Mouse (Mus musculus): Measurements from ENCODE around the gene Abcb10. TPM values are rescaled to one million over a fixed set of nuclear protein-coding genes. Genes with fewer than 3 reads are reported as not detected.
A peak's percentile ranks its signal among the peaks of the same experiment; 100 is the strongest.

Gene Abcb10
- polyA plus RNA-seq, 1 experiment from 2014 or later, result 19.3 TPM

DNA sequence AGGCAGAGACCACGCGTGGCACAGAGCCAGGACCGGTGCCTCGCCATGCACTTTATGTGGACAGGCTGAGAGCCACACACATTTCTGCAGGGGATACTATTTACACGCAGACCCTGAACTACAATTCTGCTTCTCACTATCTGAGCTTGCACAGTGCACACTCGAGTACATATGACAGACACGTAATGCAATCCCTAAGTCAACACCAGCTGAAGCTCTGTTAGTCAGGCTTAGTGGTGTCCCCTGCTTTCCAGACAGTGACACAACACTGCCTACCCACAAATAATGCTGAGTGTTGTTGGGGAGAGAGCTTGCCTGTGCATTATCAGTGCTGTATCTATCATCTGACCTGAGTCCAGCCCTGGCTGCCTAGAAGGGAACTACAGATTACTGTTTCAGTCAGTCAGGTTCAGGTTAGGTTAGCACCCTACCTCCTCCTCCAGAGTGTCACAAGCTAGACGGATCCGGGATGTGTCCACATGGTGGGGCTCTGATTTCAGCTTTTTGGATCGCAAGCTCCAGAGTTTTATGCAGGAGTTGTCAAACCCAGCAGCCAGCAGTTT is 19.7 kb upstream of the Abcb10 start:
- H3K9me3 ChIP-seq (replicated peaks), result no peaks in the 10 kb centered on the region
- H3K4me3 ChIP-seq, result no peak overlapping the region
- no peaks in the 10 kb centered on the region for H3K4me1 ChIP-seq
- no peaks in the 10 kb centered on the region for H3K27me3 ChIP-seq (ENCODE audit: low read depth, poor library complexity, severe bottlenecking)
- no peak overlapping the region for H3K27ac ChIP-seq (replicated peaks)
- WGBS, result 97% methylated on average over 10 of the region's 10 CpGs
- peaks cover 99% of the 10 kb centered on the region for H3K36me3 ChIP-seq
- no peak for DNase-seq (ENCODE audit: low spot score)

DNA sequence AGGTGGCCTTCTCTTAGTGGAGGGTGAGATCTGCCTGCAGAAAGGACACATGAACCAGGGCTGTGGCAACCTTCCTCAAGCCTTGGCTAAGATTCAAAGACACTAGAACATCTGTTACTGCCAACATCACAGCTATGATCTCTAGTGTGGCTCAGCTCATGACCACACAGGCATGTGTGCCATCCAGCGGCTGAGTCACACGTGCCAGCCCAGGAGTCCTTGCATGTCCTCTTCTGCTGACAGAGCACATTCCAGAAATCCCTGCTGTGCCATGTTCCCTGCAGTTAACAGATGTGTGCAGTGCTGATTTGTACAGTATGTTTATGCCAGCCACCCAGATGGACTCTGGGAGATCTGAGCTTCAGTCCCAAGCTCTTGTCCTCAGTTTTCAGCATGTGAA is 16.6 kb upstream of the Abcb10 start:
- 96% methylated on average over 2 of the region's 2 CpGs for WGBS
- no peak for DNase-seq (ENCODE audit: low spot score)
- H3K27ac ChIP-seq (replicated peaks), result no peak overlapping the region
- no peaks in the 10 kb centered on the region for H3K4me1 ChIP-seq
- H3K4me3 ChIP-seq, result no peak overlapping the region
- H3K36me3 ChIP-seq, result peaks cover 95% of the 10 kb centered on the region
- H3K9me3 ChIP-seq (replicated peaks), result no peaks in the 10 kb centered on the region
- H3K27me3 ChIP-seq (ENCODE audit: low read depth, poor library complexity, severe bottlenecking), result no peaks in the 10 kb centered on the region

DNA sequence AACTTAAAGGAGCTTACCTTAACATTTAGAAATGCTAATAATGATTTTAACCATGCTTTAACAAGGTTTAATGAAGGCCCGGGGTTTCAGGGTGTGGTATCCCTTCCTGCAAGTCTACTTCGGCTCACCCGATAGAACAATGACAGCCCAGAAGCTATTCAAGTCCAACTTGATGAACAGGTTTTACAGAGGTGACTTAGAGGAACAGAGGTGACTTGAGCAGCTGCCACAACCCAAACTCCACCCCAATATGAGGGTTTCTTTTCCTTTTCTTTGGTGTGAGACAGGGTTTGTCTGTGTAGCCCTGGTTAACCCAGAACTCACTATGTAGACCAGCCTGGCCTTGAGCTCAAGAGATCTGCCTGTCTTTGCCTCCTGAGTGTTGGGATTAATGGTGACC is 11.1 kb upstream of the Abcb10 start:
- peaks cover 52% of the 10 kb centered on the region for H3K36me3 ChIP-seq
- no peaks in the 10 kb centered on the region for H3K27me3 ChIP-seq (ENCODE audit: low read depth, poor library complexity, severe bottlenecking)
- WGBS, result 92% methylated on average over 3 of the region's 3 CpGs
- H3K27ac ChIP-seq (replicated peaks), result no peak overlapping the region
- no peaks in the 10 kb centered on the region for H3K9me3 ChIP-seq (replicated peaks)
- DNase-seq (ENCODE audit: low spot score), result no peak
- no peaks in the 10 kb centered on the region for H3K4me1 ChIP-seq
- H3K4me3 ChIP-seq, result no peak overlapping the region

DNA sequence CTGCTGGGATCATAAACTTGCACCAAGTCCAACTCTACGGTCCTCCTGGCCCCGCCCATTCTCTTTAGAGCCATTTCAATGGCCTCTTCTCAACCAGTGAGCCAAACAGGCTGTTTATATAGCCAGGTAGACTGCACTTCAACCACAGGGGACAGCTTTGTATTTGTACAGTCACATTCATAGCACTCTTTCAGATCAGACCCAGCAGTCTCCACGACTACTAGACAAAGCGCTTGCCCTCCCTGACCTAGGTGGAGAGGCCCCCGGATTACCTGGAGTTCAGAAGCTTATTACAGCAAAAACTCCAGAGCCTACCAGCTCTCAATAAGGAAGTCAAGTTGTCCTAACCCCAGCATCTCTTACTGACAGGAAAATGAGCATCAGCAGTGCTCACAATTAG is 10.7 kb upstream of the Abcb10 start:
- no peaks in the 10 kb centered on the region for H3K4me1 ChIP-seq
- WGBS, result 93% methylated on average over 5 of the region's 5 CpGs
- no peak for DNase-seq (ENCODE audit: low spot score)
- no peaks in the 10 kb centered on the region for H3K9me3 ChIP-seq (replicated peaks)
- H3K27ac ChIP-seq (replicated peaks), result no peak overlapping the region
- peaks cover 48% of the 10 kb centered on the region for H3K36me3 ChIP-seq
- H3K4me3 ChIP-seq, result no peak overlapping the region
- H3K27me3 ChIP-seq (ENCODE audit: low read depth, poor library complexity, severe bottlenecking), result no peaks in the 10 kb centered on the region

DNA sequence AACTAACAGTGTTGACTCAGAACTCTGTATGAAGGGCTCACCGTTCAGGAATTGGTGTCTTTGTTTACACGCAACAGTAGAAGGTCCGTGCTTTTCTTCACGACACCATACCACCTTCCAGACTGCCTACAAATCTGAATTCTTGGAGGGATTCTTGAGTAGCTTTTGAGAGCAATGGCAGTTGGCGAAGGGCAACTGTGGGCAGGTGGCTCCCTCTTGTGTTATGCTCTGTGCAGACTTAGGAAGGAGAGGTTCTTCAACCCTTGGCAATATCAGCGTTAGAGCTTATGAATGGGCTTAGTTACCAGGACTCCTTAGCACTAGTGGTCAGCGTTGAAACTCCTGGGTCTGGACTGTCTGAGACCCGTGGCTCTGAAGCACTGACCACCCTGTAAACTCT is 9.7 kb upstream of the Abcb10 start:
- H3K27me3 ChIP-seq (ENCODE audit: low read depth, poor library complexity, severe bottlenecking), result no peaks in the 10 kb centered on the region
- no peaks in the 10 kb centered on the region for H3K4me1 ChIP-seq
- H3K4me3 ChIP-seq, result no peak overlapping the region
- no peaks in the 10 kb centered on the region for H3K9me3 ChIP-seq (replicated peaks)
- no peak for DNase-seq (ENCODE audit: low spot score)
- 86% methylated on average over 8 of the region's 8 CpGs for WGBS
- no peak overlapping the region for H3K27ac ChIP-seq (replicated peaks)
- peaks cover 39% of the 10 kb centered on the region for H3K36me3 ChIP-seq

DNA sequence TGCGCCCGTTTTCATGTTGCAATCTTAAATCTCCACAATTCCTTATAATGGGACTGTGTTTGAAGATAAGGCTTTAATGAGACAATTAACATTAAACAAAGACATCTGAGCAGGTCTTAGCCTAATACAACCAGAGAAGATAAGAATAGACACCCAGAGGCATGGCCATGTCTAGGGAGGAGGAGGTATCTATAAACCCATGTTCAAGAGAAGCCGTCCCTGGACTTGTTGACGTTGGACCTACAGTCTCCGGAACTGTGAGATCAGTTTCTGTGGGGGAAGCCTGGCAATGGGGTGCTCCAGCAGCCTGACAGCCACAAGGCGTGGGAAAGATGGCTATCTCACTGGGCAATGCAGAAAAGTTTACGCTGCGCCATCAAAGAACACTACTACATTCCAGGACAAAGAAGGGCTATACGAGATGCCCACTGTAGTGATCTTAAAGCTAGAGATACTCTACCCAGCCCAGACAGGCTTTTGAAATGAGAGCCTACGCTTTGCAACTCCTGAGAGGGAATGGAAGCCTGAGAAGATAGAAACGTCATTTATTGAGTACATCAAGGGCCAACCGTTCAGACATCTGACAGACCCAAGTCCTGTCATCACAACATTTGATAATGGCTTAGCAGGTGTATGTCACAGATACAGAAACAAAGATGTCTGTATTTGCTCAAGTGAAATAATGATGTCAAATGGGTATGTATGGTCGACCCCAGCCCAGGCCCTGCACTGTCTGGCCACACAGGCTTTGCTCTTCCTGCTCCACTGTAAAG is 7.5 kb upstream of the Abcb10 start:
- 92% methylated on average over 13 of the region's 13 CpGs for WGBS

DNA sequence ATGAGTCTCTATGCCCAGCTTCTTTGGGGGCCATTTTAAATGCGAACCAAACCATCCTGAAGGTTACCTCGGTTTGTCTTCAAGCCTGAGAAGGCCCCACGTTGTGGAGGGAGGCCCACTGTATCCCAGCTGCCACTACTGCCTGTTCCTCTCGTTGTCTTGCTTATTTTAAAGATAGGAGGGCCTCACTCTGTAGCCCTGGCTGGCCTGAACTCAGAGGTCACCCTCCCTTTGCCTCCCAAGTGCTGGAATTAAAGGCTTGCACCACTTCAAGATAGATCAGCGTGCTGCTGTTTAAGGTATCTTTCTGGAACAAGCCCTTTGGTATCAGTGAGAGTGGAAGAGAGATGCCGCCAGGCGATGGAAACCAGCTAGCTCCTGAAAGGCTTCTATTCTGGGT is 6.2 kb upstream of the Abcb10 start:
- WGBS, result 75% methylated on average over 7 of the region's 7 CpGs

More for the DNA sequence above, 7.5 kb upstream of the Abcb10 start:
- Histone ChIP-seq H3K9me3 (replicated peaks) (no peaks in the 10 kb centered on the region), H3K36me3 (peaks cover 20% of the 10 kb centered on the region; the same call in 1 of the 2 replicates), H3K4me3 (no peak overlapping the region), H3K27ac (replicated peaks) (no peak overlapping the region), H3K4me1 (no peaks in the 10 kb centered on the region), H3K27me3 (ENCODE audit: low read depth, poor library complexity, severe bottlenecking) (no peaks in the 10 kb centered on the region)
- no peak for DNase-seq (ENCODE audit: low spot score)

DNA sequence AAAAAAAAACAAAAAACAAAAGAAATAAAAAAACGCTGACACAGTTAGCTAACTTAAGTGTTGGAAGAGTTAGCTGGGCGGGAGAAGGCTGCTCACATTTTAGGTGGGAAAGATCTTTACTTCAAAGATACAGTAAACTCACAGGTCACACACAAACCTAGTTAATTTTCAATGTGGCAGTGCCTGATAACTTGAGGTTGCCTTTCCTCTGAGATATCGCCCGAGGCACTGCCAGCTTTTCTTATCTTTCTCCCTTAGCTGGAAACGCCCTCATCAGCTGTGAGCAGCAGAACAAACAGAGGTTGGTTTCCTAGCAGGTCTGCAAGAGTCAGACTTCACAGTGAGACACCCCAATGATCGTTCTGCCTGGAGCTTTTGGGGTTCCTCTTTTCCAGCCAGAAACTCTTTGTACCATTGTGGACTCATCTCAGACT is 5.7 kb upstream of the Abcb10 start:
- peaks cover 3% of the 10 kb centered on the region; the same call in 1 of the 2 replicates for H3K36me3 ChIP-seq
- DNase-seq (ENCODE audit: low spot score), result no peak
- no peak overlapping the region for H3K4me3 ChIP-seq
- 82% methylated on average over 6 of the region's 6 CpGs for WGBS
- H3K27me3 ChIP-seq (ENCODE audit: low read depth, poor library complexity, severe bottlenecking), result no peaks in the 10 kb centered on the region
- no peaks in the 10 kb centered on the region for H3K4me1 ChIP-seq
- no peaks in the 10 kb centered on the region for H3K9me3 ChIP-seq (replicated peaks)
- H3K27ac ChIP-seq (replicated peaks), result no peak overlapping the region

More for the DNA sequence above, 6.2 kb upstream of the Abcb10 start:
- Histone ChIP-seq H3K4me3 (no peak overlapping the region), H3K27me3 (ENCODE audit: low read depth, poor library complexity, severe bottlenecking) (no peaks in the 10 kb centered on the region), H3K36me3 (peaks cover 8% of the 10 kb centered on the region; the same call in 1 of the 2 replicates), H3K4me1 (no peaks in the 10 kb centered on the region), H3K27ac (replicated peaks) (0 out of 2 replicates have a peak overlapping the region, but pooled peaks have one; percentile 19), H3K9me3 (replicated peaks) (no peaks in the 10 kb centered on the region)
- DNase-seq (ENCODE audit: low spot score), result no peak

DNA sequence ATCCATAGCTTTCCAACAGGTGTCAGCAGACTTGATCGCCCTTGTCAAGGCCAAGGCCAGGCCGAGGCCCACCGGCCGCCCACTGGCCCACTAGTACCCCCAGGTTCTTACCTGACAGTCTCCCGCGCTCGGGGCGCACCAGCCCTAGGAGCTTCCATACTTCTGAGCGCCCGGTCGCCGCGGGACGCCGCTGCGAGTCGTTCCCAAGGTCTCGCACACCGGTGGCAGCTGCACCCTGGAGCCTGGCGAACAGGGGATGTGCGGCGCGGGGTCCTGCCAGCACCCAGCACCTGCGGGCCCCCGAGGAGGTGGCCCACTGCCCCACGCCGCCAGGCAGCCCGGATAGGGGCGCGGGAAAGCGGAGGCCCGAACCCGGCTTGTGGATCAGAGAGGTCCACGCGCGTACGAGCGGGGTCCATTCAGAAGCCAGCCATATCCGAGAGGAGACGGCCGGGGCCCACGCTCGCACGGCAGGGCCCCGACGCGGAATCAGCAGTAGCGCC is 580 bp downstream of the Abcb10 start:
- Histone ChIP-seq H3K27ac (replicated peaks) (peak overlapping the region; percentile 91), H3K27me3 (ENCODE audit: low read depth, poor library complexity, severe bottlenecking) (peaks cover 18% of the 10 kb centered on the region; the same call in 1 of the 2 replicates), H3K36me3 (no peaks in the 10 kb centered on the region), H3K9me3 (replicated peaks) (no peaks in the 10 kb centered on the region), H3K4me1 (peaks cover 22% of the 10 kb centered on the region), H3K4me3 (peak overlapping the region; percentile 93)
- WGBS, result under 1% methylated on average over 47 of the region's 48 CpGs
- DNase-seq (ENCODE audit: low spot score), result no peak

DNA sequence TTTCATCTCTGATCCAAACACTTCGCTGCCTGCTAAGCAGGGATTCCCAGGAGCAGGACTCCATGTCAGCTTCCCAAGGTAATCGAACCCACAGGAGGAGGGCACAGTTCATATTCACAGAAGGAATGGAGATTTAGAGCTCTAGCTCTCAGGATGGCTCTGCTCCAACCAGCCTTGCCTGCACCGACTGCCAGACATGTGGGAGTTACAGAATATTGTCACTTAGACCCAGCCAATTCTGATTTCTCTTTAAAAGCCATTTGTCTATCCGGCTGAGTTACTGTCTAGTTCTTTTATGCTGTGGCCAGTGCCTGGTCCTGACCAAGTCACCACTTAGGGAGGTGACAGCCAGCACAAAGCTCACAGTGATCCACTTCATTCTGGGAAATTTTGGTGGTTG is 1.2 kb downstream of the Abcb10 start:
- Histone ChIP-seq H3K9me3 (replicated peaks) (no peaks in the 10 kb centered on the region), H3K36me3 (no peaks in the 10 kb centered on the region), H3K4me1 (peaks cover 22% of the 10 kb centered on the region), H3K27me3 (ENCODE audit: low read depth, poor library complexity, severe bottlenecking) (peaks cover 18% of the 10 kb centered on the region; the same call in 1 of the 2 replicates), H3K4me3 (peak overlapping the region; percentile 93), H3K27ac (replicated peaks) (peak overlapping the region; percentile 33; the same call in 1 of the 2 replicates)
- DNase-seq (ENCODE audit: low spot score), result no peak
- WGBS, result 58% methylated on average over 4 of the region's 4 CpGs

DNA sequence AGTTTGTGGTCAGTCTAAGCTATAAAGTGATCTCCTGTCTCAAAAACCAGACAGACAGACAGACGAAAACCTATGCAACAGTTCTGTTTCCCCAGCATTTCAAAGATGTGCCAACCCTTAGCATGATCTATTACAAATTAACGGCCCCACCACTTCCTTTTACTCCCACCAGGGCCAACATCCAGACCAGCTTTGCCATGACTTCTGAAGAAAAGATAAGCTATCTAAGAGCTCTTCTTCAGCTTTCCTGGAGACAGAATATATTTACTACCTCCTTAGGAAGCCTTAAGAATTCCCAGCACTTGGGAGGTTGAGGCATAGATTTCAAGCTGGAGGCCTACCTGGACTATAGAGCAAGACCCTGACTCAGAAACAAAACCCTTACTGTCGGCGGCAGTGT is 2.7 kb downstream of the Abcb10 start:
- peaks cover 18% of the 10 kb centered on the region; the same call in 1 of the 2 replicates for H3K27me3 ChIP-seq (ENCODE audit: low read depth, poor library complexity, severe bottlenecking)
- peaks cover 22% of the 10 kb centered on the region for H3K4me1 ChIP-seq
- H3K4me3 ChIP-seq, result peak overlapping the region; percentile 16
- no peaks in the 10 kb centered on the region for H3K36me3 ChIP-seq
- WGBS, result 74% methylated on average over 4 of the region's 4 CpGs
- no peak overlapping the region for H3K27ac ChIP-seq (replicated peaks)
- H3K9me3 ChIP-seq (replicated peaks), result no peaks in the 10 kb centered on the region
- DNase-seq (ENCODE audit: low spot score), result no peak

DNA sequence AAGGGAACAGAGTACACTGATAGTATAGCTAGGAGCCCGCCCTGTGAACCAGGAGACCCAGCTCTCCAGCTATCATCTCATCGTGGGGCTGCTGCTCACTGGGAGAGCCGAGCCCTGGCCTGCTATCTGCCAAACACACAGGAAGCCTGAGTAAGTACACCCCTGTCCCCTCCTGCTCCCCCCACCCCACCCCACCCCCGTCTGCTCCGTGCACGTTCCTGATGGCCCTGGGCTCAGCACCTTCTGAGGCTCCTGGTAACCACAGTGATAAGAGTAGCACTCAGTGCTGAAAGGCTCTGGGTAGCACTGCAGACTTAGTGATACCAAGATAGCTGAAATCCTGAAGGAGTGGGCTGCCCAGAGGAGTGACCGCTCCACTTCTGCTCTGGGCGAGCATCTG is 4.0 kb downstream of the Abcb10 start:
- 76% methylated on average over 8 of the region's 8 CpGs for WGBS
- DNase-seq (ENCODE audit: low spot score), result no peak
- H3K36me3 ChIP-seq, result 0 out of 2 replicates have a peak, but pooled peaks cover 4% of the 10 kb centered on the region

More for the DNA sequence above, 4.0 kb downstream of the Abcb10 start:
- Histone ChIP-seq H3K4me3 (no peak overlapping the region), H3K27me3 (ENCODE audit: low read depth, poor library complexity, severe bottlenecking) (peaks cover 18% of the 10 kb centered on the region; the same call in 1 of the 2 replicates), H3K4me1 (peaks cover 22% of the 10 kb centered on the region), H3K9me3 (replicated peaks) (no peaks in the 10 kb centered on the region), H3K27ac (replicated peaks) (no peak overlapping the region)
